Mouse (Mus musculus) urinary bladder, adult 2 months (tissue): ENCODE results near the gene Nupl1. TPM values are rescaled to one million over a fixed set of nuclear protein-coding genes. Genes with fewer than 3 reads are reported as not detected.

Experiments
- DNase-seq: peaks from one replicate; pipeline ENCODE4 v3.0.0; 2022; ENCODE audit warnings: low spot score
- polyA plus RNA-seq: library from polyadenylated mRNA; depleted of rRNA; stranded (reverse); fragments of >200 nt; gene quantifications from 2 replicates; pipeline ENCODE4 v1.2.3, GENCODE M21; 2012

Gene Nupl1
- polyA plus RNA-seq, 1 experiment: not detected

DNA sequence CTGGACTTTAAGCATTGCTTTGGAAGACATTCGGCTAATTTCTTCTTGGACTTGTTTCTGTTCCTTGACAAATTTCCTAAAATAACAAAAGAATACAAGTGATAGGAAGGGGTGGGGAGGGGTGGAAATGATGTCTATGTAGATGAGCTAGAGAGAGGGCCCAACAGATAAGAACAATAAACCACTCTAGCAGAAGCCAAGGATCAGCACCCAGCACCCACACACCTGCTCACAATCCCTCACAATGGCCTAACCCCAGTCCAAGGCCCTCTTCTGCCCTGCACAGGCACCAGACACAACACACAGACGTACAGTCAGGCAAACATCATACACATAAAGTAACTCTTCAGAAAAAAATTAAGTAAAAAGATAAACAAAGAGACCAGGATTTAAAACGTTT, 12.7 kb downstream of the Nupl1 start:
- no peak for DNase-seq

- no peak for DNase-seq
These were observed 31.3 kb downstream of the Nupl1 start for GRCm38 (mm10) chr14:60219886-60220285.

GRCm38 (mm10) chr14:60217616-60218015, 33.6 kb downstream of the Nupl1 start:
- DNase-seq: no peak

DNA sequence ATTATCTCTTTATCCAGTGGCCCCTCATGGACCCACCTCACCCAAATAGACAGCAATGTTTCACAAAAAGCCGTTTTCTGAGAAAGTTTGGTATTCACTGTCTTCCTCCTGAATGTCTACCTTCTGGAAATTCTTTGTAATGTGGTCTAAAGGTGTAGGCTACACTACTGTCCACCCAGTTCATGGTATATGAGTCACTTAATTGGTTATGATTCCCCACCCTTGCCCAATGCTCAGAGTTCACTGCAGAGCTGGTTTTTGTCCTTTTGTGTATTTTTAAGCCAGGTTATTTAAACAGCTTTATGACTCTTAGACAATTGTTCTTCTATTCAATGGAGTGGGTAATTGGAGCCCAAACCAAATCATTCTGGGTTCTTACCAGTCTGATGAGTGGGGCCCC, 35.1 kb downstream of the Nupl1 start:
- no peak for DNase-seq

DNA sequence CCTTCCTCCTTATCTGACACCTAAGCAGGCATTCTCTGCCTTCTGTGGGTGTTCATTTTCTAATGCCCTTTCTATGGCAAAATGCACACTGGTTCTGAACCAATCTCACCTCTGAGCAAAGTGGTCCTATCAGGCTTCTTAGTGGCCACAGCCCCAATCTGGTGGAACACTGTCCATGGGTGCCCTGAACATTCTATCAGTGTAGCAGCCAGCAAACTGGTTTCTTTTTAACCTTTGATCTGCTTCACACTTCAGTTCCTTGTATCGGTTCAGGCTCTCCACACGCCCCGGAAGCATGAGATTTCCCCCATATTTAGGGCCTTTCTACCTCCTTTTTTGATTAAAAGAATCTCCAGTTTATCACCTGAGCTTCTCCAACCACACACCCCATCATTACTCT, 36.2 kb downstream of the Nupl1 start:
- DNase-seq: no peak

GRCm38 (mm10) chr14:60214040-60214439, 37.2 kb downstream of the Nupl1 start:
- no peak for DNase-seq

GRCm38 (mm10) chr14:60209166-60209565, 42.1 kb downstream of the Nupl1 start:
- no peak for DNase-seq

- no peak for DNase-seq
These were observed 46.2 kb downstream of the Nupl1 start for GRCm38 (mm10) chr14:60204993-60205392.

DNA sequence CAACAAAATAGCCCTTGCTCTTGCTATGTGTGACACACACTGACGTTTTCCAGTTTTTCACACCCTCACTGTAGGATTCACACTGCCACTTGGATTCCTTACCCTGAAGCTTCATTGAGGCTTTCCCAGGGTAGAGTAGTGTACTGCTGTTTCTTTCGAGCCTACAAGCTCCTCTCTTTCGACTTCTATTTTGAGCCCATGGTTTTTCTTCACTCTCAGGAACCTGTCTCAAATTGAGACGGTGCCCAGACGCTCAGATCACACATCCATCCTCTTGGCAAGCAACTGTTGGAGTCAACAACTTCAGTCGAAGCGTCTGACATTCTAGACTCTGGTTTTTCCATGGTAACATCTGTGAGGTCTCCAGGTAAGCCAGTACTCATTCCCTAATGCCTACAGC, 54.3 kb downstream of the Nupl1 start, which contains the start of gene Atp8a2:
Atp8a2 (minus strand) TSS at position 296 of the 400 bp plus-strand sequence.
- DNase-seq: no peak

- no peak for DNase-seq
These were observed 55.2 kb downstream of the Nupl1 start for GRCm38 (mm10) chr14:60195999-60196398.

- DNase-seq: no peak
These were observed 56.6 kb downstream of the Nupl1 start for GRCm38 (mm10) chr14:60194606-60195005.

DNA sequence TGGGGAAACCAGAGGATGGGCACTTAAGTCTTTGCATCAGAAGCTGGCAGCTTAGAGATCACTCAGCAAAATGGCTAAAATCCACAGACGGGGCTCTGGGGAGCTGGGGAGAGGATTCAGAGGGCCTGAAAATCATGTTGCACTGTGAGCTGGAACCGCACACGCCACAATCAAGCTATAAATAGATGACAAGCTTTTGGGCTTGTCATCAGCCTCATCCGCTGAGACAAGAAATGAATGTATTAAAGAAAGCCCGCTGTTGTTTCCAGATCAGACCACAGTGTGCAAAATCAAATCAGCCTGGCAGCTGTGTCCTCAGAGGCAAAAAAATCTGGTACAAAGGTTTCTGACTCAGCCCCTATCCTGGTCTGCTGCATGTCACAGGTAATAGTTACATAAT, 61.5 kb downstream of the Nupl1 start:
- no peak for DNase-seq

GRCm38 (mm10) chr14:60188201-60188825, 62.9 kb downstream of the Nupl1 start:
- DNase-seq: no peak

- DNase-seq: no peak
These were observed 69.9 kb downstream of the Nupl1 start for GRCm38 (mm10) chr14:60181306-60181705.

DNA sequence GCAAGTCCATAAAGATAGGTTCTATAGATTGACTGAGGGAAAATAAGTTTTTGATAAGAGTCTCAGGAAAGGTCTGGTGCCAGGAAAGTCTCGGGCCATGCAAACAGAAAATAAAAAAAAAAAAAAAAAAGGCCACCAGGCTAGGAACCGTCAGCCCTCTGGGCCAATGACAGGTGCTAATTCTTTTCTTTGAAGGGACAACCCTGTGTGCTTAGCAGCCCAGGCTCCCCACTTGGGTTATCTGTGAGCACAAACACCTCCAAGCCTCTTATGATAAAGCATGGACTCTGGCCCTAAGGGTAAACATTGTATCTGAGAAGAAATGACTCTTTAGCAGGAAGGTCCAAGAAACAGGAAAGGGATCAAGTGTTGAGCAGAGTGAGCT, 72.7 kb downstream of the Nupl1 start:
- no peak for DNase-seq

GRCm38 (mm10) chr14:60177614-60178570, 73.3 kb downstream of the Nupl1 start:
- DNase-seq: no peak

GRCm38 (mm10) chr14:60176891-60177613, 74.2 kb downstream of the Nupl1 start:
- peak; percentile 50 for DNase-seq

DNA sequence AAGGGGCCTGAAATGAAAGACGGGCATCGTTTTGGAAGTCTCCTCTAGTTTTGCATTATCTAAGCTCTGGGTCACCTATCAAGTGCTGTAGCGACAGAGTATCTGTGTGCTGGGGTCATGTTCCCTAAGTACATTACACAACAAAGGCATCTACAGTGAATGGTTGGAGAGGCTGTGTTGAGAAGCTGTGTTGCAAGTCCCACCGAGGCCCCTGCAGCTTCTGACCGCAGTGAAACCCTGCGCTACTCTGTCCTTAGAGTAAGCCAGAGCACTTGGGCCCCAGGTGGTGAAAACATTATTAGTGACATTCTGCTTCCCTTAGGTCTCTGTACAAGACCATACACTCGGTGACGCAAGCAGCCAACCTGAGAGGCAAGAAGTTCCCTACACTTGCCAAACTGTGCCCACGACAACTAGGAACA, 74.8 kb downstream of the Nupl1 start:
- DNase-seq: no peak

- no peak for DNase-seq
These were observed 78.8 kb downstream of the Nupl1 start for GRCm38 (mm10) chr14:60172286-60173055.

DNA sequence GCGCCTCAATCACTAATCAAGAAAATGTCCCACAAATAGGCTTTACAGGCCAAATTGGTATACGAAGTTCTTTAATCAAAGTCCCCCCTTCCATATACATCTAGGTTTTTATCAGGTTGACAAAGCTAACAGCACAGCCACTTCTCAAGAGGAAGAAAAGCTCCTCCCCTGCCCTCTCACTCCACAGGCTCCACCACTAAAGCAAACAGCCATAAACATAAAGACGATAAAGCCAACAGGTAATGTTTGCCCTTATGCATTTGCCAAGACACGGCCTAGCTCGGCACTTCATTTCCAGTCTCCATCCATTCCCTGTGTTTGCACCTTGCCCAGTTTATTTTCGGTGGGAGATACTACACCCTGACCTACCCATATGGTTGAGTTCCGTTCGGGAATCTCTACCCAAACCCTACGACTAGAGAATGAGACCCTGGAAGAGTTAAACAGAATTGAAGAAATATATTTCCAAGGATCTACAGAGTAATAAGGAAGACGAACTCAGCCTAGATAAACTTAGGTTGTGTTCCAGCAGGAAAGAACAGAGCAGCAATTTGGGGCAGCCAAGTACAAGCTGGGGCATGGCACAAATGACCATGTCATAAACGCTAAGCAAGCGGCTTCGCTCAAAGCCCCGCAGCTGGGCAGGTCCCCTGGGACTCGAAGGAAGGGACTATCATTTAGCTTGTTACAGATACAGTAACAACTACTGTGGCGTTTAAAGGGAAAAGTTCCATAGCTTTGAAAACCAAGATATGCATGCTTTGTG, 80.2 kb downstream of the Nupl1 start:
- no peak for DNase-seq

GRCm38 (mm10) chr14:60163367-60163766, 87.9 kb downstream of the Nupl1 start:
- DNase-seq: no peak
